Mouse (Mus musculus): ENCODE results near the gene Prune2.

Gene Prune2

DNA sequence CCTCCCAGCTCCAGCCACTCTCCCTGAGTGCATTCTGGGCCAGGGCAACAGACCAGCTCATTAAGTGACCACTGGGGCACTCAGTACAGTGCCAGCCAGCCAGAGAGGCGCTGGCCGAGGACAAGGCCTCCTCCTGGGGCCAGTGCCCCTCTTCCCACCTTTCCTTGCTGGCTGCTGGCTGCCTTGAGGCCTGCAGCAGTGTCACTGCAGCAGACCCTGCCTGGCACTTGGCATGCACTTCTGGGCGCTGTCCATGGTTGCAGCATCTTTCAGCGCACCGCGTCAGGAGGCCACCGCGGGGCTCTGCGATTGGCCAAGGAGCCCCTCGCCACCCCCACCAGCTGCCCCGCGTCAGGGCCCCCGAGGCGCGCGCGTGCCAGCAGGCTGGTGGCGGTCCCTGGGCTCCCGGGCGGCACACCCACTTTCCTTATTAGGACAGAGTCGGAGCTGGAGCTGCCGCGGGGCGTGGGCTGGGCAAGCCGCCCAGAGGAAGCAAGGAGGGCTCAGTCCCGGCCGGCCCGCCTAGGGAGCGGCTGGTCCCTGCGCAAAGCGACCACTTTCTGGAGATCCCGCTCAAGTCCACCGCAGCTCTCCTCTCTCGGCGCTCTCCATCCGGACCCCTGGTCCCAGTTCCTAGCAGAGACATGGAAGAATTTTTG is at the start of gene Prune2:
TSS of gene Prune2 (plus strand) at position 506 of the 659 bp plus-strand sequence.
- DNase-seq (ENCODE audit: extremely low read depth, insufficient read length, low spot score) = peak; percentile 96

DNA sequence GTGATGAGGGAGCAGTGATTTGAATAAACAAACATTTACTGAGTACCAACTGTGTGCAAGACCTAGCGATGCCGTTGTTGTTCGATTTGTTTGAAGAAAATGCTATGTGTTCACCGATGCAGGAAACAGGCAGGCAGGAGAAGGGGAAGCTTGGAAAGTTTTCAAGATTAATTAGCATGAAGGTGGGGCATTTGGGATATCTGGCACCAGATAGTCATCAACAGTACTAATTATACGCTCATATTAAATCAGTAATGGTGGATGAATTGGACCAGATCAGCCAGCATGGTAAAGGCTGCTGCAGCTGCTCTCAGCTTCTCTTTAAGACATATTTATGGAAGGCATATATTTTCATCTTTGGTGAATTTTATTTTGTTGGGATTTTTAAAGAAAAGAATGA is 44.4 kb upstream of the Prune2 start:
- DNase-seq (ENCODE audit: extremely low read depth, insufficient read length, low spot score) = no peak

DNA sequence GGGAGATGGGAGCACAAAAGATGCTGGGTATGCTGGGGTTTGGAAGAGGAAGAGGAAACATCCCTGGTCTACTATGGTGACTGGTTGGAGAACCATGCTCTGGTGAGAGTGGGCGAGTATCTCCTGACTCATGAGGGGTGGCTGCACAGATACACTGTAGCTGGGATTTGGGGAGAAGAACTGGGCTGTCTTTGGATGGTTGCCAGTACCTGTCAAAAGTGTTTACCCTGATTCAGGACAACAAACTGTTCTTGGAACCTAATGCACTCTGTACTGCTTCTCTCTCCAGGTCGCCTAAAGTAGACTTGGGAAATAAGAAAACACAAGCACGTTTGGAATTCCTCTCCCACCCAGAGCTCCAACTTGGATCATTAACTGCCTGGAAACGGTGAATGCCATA is 31.4 kb upstream of the Prune2 start:
- DNase-seq (ENCODE audit: extremely low read depth, insufficient read length, low spot score) = no peak

DNA sequence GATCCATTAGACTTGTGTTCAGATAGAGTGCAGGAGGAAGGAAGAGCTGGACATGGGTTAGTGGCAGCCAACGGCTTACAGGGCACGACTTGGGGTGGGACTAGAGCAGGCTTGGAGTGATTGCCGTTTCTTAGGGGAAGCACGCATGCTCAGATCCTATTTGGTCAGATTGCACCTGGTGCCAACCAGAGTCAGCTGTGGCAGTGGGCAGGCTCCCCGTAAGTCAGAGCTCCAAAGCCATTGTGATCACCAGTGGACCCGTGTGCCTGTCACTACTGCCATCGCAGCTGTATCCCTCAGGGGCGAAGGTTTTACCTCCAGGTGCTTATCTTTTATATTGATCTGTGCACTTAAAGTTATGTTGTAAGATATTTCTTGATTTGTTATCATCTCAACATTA is 21.3 kb upstream of the Prune2 start:
- no peak for DNase-seq (ENCODE audit: extremely low read depth, insufficient read length, low spot score)

DNA sequence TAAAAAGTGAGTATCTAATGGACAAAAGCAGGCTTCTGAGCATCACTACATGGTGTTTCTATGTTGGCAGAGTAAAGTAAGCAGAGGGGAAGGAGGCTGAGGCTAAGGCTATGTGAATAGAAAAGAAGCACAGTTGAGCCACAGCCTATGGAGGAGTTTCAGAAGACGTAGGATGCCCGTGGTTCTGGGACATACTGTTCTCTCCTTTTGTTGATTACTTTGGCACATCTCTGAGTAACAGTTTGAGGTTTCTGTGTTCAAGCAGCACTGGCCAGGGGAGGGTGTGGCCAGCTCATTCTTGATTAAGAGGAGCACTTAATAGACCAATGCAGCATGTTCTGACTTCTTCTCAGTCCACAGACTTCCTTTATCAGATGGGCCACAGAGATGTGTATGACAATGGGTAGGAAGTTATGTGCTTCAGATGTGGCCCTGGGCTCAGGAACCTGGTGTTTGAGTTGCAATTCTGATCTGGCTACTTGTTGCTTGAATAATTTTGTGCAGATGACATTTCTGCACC is 7.1 kb upstream of the Prune2 start:
- no peak for DNase-seq (ENCODE audit: extremely low read depth, insufficient read length, low spot score)

DNA sequence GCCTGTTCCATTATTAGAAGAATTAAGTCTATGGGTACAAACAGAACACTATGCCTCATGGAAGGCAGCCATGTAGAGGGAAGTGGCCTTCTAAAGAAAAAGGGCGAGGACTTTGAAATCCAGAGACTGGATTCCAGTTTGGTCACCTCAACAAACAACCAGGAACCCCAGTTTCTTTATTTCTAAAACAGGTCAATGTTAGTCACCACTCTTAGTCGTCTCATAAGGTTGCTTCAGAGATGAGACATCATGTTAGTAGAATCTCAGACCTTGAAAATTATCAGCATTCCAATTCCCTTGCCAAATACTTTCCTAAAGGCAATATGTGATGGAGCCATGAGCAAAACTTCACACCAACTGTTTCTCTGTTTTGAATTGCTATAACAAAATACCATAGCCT is 6.6 kb upstream of the Prune2 start:
- no peak for DNase-seq (ENCODE audit: extremely low read depth, insufficient read length, low spot score)

DNA sequence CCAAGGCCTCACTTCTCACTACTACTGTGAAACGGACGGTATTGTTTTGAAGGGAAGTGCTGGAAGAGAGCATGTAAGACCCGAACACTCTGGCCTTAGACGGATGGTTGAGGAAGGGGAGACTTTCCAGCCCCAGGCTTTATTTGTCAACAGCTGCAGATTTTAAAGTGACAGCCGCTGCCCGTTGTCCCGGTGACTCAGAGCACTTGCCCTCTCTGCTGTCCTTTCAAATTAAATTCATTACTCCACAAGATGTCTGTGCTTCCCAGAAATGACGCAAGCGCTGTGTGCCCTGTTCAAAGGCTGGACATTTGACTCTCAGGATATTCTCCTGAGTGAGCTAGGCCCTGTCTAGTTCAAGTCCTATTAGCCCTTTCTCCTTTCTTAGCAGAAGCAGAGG is 5.9 kb upstream of the Prune2 start:
- peak; percentile 20 for DNase-seq (ENCODE audit: extremely low read depth, insufficient read length, low spot score)

DNA sequence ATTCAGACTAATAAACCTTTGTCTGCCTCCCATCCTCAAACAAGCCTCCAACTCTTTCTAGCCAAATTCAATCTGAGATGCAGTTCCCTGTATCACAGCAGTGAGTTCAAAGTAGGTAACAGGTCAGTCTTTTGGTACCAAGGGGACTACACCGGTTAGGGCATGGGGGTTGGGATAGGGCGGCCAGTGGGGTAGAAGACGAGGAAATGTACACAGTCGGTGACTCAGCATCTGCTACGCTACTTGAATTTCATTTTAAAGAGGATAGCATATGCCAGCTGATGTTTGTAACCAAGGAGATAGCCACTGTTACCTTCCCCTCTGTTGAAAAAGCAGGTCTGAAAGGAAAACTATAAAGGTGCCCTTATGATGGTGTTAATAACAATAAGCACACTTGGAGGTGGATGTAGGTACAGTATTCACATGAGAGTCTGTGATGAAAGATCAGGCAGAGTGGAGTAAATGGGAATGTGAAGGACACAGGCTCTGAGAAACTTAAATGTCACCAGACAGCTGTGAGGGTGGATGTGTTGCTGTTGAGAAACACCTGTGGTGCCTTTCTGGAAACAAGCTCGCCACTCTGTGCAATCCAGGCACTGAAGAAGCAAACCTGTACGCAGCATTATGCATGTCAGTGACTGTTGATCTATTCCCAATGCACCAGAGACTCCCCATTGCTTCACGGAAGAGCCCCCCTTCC is 5.1 kb upstream of the Prune2 start:
- no peak for DNase-seq (ENCODE audit: extremely low read depth, insufficient read length, low spot score)

DNA sequence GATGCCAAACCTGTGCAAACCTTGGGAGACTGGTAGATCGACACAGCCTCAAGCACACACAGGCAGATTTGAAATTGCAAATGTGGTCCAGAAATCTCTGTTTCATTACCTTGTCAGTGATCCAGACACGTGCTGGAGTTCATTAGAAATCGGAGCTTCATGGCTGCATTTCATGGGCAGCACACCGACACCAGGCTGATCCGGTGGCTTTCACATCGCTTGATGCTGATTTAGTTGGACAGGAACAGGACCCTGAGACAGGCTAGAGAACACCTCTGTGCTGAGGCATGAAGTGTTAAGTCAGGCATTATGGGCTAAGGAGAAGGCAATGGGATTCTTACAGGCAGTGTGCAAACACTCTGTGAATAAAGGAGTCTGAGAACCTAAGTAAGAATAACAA is 1.2 kb upstream of the Prune2 start:
- no peak for DNase-seq (ENCODE audit: extremely low read depth, insufficient read length, low spot score)

DNA sequence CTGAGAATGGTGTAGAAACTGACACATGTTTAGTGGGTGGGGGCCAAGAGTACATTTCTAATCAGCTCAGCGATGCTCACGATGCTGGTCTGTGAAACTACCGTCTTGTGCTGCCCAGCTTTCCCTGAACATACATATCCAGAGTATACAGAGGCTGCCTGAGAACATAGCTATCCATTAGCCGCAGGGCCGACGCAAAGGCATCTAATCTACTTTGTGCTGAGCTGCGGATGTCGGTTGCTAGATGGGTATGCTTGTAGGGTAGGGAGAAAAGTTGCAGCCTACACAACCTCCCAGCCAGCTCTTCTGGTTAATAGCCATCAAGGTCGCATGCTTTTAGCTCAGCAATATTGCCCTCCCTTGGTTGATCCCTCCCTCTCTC is 696 bp upstream of the Prune2 start:
- no peak for DNase-seq (ENCODE audit: extremely low read depth, insufficient read length, low spot score)

DNA sequence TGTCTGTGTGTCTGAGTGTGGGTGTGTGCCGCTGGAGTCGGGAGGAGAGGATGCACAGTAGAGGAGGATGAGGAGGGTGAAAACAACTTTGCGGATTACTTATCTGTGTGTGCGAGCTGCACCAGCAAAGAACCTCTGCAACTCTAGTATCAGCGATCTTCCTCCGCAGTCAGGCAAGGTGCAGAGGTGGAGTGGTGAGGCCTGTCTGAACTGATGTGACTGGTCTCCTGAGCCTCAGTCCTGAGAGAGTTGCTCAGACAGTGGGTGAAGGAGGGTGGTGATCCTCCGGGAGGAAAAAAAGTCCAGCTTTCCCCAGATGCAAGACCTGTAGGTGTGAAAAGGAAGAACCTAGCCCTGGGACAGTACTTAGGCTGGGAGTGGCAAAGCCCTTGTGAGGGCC is 401 bp downstream of the Prune2 start:
- DNase-seq (ENCODE audit: extremely low read depth, insufficient read length, low spot score) = no peak

DNA sequence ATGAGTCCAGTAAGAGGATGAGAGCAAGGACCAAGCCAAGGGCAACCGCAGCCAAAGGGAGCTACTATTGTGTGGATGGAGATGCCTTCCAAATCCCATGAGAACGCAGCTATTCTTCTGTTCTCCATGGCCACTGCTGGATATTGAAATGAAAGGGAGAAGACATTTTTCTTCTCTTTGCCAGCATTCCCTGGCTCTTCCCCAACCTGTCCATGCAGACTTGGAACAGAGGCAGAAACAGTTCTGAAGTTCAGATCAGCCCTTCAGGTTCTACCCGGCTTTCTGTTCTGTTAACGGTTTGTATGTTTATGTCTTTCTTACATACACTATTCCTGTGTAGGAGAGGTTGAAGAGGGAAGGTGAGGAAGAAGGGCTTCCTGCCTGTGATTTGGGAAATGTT is 3.1 kb downstream of the Prune2 start:
- no peak for DNase-seq (ENCODE audit: extremely low read depth, insufficient read length, low spot score)

DNA sequence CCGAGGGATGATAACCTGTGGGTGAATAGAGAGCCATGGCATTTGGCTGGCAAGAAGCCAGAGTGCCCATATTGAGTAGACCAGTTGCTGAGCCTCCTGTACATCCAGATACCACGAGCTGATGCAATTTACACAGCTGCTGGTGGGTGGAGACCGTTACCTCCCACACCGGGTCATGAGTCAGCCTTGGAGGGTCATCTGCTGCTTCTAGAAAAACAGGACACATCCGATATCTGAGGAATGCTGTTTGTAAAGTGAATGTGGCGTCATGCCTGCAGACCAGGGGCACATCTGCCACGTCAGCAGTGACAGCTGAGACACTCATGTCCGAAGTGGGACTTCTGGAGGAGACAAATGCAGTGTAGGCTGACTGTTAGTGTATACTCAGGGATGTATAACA is 3.6 kb downstream of the Prune2 start:
- peak; percentile 73 for DNase-seq (ENCODE audit: extremely low read depth, insufficient read length, low spot score)

DNA sequence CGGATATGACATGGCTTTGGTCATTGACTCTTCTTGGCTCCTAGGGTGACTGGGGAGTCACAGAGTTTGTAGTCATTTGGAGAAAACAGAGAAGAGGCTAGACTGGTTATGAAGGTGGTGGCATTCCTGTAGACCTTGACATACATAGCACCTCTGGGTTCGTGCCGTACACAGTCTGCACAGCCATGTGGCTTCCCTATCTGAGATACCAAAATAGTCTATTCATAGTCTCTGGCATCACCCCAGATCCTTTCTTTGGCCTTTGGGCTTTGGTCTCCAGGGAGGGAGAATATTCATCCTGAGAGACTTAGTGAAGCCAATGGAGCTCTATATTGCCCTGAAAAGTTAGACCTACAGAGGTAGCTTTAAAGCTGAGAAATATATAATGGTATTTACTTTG is 5.1 kb downstream of the Prune2 start:
- no peak for DNase-seq (ENCODE audit: extremely low read depth, insufficient read length, low spot score)

DNA sequence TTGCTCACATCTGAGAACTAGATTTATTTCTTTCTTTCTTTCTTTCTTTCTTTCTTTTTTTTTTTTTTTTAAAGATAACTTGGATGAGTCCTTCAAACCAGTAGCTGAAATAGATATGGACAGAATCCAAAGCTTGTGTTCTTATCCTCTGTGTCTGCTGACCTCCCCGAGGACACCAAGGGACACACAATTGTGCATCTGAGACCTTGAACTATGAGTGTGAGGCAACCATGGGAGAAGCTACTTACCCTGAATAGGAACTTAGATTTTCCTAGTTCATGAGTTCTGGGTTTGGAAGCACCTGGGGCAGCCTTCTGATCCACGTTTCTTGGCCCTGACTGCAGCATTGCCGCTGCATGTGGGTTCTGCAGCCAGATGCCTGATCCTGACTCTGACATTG is 7.3 kb downstream of the Prune2 start:
- no peak for DNase-seq (ENCODE audit: extremely low read depth, insufficient read length, low spot score)

DNA sequence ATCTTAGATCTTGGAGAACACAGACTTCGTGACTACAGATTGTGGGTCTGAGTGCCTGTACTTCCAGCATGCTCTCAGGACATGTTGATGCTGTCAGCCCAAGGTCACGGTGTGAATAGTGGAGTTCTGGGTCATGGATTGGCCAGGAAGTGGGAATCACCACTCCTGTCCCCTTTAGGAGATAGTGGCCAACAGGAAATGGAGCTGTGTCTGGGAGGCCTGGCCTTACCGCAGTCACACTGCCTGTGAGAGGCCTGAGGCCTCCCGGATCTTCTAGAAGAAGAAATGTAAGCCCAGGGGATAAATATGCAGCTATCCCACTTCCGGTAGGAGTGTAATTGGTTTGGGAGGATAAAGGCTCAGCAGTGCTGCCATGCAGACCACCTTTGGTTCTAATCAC is 12.8 kb downstream of the Prune2 start:
- DNase-seq (ENCODE audit: extremely low read depth, insufficient read length, low spot score) = no peak

DNA sequence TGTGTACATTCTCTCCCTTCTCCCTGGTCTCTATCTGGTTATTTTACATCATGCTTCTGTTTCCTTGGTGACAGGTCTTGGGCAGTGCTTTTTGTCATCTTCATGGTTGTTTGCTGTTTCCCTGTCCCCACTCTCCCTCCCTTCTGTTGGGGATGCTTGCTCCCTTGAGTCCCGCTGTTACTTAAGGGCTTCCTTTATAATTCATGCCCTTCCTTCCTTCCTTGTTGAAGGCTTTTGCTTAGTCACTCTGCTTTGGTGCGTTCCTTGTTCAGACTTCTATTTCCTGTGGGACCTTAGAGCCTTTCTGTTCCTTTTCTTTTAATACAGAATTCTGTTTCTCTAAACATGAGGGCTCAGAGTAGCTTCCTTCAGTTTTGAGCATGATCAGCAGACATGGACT is 14.7 kb downstream of the Prune2 start:
- no peak for DNase-seq (ENCODE audit: extremely low read depth, insufficient read length, low spot score)

DNA sequence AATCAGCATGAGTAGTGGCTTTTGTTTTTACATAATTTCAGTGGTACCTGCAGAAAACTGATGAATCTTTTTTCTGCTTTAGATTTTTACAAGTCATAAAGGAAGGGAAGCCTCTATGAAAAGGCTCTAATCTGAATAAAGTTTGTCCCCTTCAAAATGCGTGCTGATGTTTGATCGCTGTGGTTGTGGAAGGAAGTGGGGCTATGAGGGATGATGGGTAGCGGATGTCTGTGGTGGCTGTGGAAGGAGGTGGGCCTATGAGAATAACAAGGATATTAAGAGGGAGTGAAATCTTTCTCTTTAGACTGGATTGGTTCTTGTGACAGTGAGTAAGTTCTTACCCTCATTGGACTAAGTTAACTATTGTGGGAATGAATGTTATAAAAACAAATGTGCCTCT is 23.0 kb downstream of the Prune2 start:
- DNase-seq (ENCODE audit: extremely low read depth, insufficient read length, low spot score) = no peak

DNA sequence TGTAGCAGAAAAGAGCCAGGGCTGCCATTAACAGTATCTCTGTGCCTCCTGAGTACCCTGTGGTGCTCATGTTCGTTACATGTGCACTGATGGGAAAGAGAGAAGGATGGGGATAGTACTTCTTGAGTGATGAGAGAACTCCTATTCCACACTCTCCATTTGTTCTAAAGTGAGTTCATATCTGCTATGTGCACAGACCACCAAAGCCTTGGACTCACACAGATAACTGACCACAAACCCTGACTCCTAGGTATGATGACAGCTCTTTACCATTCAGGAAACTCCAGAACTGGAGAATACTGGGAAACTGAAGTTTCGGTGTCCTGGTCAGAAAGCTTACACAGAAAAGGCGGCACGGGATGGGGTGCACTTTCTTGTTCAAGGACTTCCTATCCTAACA is 25.8 kb downstream of the Prune2 start:
- no peak for DNase-seq (ENCODE audit: extremely low read depth, insufficient read length, low spot score)

DNA sequence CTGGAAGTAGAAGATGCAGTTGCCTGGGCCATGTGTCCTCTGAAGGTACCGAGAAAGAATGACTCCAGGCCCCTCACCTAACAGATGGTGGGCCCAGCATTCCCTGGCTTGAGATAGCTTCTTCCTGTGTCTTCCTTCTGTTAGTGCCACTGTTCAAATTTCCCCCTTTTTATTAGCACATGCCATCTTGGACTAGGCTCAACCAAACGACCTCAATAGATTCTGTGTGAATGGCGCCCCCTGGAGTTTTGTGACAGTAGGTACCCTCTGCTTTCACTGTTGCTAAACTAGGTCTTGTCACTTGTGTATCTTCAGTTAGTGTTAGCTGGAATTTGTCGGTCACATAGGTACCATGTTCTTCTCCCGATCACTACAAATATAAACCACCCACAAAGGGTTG is 29.0 kb downstream of the Prune2 start:
- no peak for DNase-seq (ENCODE audit: extremely low read depth, insufficient read length, low spot score)

DNA sequence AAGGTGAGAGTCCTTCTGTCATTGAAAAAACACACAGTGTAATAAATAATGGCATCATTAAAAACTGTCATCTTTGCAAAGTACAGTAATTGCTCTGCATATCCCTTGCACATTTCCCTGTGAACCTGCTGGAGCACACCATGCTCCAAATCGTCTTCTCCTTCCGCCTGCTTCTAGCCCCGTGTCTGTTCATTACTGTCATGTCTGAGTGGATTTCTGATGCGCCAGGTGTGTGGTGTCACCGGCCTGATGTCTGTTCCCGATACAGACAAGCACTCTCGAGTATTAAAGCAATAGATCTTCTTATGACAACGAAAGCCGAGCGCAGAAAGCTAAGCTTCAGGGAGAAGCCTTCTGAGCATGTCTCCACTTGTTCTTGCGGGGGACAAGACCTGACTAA is 32.1 kb downstream of the Prune2 start:
- DNase-seq (ENCODE audit: extremely low read depth, insufficient read length, low spot score) = no peak

DNA sequence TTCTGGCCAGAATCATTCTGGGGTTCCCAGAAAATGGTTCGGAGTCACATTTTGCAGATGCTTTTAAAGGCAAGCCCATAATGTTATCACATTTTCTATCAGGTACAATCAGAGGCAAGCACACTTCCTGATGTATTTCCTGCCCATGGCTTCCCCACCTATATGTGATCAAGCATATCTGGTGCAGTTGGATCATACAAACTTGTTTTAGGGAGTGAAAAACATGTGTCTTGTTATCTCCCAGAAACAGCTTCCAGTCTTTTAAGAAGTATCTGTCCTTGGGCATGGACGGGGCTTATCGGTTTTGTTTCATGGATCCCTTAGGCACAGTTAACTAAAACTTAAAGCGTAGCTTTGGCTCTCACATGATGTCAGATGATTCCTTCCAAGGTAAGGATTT is 36.2 kb downstream of the Prune2 start:
- DNase-seq (ENCODE audit: extremely low read depth, insufficient read length, low spot score) = no peak

DNA sequence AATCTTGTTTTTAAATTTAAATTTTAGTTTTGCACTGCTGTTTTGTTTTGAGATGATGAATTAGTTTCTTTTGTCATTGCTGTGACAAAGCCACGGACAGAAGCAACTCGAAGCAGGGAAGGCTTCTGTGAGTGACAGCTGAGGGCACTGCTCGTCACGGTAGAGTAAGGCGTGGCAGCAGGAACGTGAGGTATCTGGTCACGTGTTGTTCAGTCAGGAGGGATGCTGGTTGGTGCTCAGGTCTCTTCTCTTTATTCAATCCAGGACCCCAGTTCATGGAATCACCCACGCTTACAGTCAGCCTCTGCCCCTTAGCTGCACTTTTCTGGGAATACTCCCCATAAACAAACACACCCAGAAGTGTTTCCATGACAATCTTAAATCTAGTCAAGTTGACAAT is 38.3 kb downstream of the Prune2 start:
- no peak for DNase-seq (ENCODE audit: extremely low read depth, insufficient read length, low spot score)
